Mouse (Mus musculus): ENCODE measurements at regions not wholly inside any gene's neighbourhood (a gene's known extent, or its start where the extent isn't known, plus 50 kb on each side); places are given as distances from the start of the nearest gene placed in this dataset.
A peak's percentile ranks its signal among the peaks of the same experiment; 100 is the strongest.

GRCm38 (mm10) chr6:110120406-110120805 is 525.0 kb upstream of the Grm7 start:
- no peak for DNase-seq (ENCODE audit: low spot score in 2 of 2)

- DNase-seq (ENCODE audit: low spot score in 2 of 2), result no peak
Measured at GRCm38 (mm10) chr6:110132271-110132670, 513.1 kb upstream of the Grm7 start.

GRCm38 (mm10) chr6:110133587-110133986 is 511.8 kb upstream of the Grm7 start:
- DNase-seq (ENCODE audit: low spot score in 2 of 2), result no peak

- peak; percentile 66 to 72 for DNase-seq (ENCODE audit: low spot score in 2 of 2)
Measured at GRCm38 (mm10) chr6:110137043-110137650, 508.2 kb upstream of the Grm7 start.

DNA sequence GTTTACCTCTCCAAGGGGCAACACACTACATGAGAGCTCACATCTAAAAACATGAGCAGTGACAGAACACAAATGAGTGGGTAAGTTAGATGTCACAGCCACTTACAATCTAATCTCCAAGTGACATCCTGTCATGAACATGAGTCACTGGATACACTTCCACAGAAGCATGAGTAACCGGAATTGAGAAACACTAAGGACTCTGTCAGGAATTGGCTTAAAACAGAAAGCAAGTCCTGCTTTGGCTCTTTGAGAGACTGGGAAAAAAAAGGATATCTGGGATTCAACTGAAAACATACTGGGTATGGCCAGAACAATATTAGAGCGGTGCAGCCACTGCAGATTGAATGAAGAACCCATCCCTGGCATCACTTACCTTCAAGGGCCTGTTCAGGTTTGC is 506.0 kb upstream of the Grm7 start:
- DNase-seq (ENCODE audit: low spot score in 2 of 2), result no peak

- DNase-seq (ENCODE audit: low spot score in 2 of 2), result peak in 1 of 2 experiments; percentile 1
Measured at GRCm38 (mm10) chr6:110168539-110168938, 476.8 kb upstream of the Grm7 start.

DNA sequence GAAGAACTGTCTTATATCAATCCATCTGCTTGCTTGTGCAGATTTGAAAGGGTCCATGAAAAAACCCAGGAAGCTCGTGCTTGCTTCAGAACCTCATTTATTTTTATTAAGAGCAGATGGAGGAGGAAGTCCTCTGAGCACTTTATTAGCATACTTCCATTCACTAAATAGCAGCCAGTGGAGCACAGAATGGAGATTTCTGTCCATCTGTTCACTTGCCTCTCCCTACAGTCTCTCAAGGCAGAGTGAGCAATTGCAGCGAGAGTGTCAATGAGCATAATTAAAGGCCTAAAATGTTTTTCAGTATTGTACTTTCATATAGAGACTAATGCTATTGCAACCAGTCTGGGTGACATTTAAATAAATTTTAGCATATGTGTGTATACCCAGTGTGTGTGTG is 439.4 kb upstream of the Grm7 start:
- peak; percentile 2 to 9 for DNase-seq (ENCODE audit: low spot score in 2 of 2)

DNA sequence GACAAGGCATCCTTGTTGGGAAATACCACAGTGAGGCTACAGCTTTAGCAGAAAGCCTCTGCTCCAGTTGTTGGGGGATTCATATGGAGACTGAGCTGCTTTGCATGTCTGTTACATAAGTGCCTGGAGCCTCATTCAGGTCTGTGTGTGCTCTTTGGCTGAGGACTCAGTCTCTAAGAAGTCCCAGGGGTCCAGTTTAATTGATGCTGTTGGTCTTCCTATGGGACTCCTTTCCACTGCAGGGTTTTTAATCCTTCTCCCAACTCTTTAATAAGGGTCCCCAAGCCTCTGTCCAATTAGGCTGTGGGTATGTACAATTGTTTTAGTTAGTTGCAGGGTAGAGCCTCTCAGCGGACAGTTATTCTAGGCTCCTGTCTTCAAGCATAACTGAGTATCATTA is 436.6 kb upstream of the Grm7 start:
- no peak for DNase-seq (ENCODE audit: low spot score in 2 of 2)

- no peak for DNase-seq (ENCODE audit: low spot score in 2 of 2)
Measured at GRCm38 (mm10) chr6:110247490-110247889, 397.9 kb upstream of the Grm7 start.

- peak; percentile 4 to 8 for DNase-seq (ENCODE audit: low spot score in 2 of 2)
Measured at GRCm38 (mm10) chr6:110296549-110296948, 348.8 kb upstream of the Grm7 start.
